Mouse (Mus musculus) cortical plate, adult 2 months (tissue): ENCODE results near the gene Iqcc.

Experiments
- CTCF ChIP-seq: fragments of 200-500 bp; IDR thresholded peaks from 2 replicates; pipeline ENCODE4 v1.5.1; 2011; ENCODE audit warnings: mild to moderate bottlenecking, control low read depth, low read length; ENCODE audit not compliant: insufficient read depth; ENCODE audit errors: extremely low read depth
- POLR2A ChIP-seq: fragments of 200-500 bp; IDR thresholded peaks from 2 replicates; pipeline ENCODE4 v1.6.1; 2011; ENCODE audit warnings: mild to moderate bottlenecking, low read length, control low read depth; ENCODE audit not compliant: insufficient read depth; ENCODE audit errors: extremely low read depth

- TF ChIP-seq POLR2A: no peak
- no peak for TF ChIP-seq CTCF
Observed at GRCm38 (mm10) chr4:129639221-129639620, 20.3 kb upstream of the Iqcc start.
